Mouse (Mus musculus) heart, postnatal 14 days (tissue): ENCODE results near the gene Nemf. TPM values are rescaled to one million over a fixed set of nuclear protein-coding genes. Genes with fewer than 3 reads are reported as not detected.
"Not testable (repeated sequence)": the region's sequence is repeated elsewhere in the genome, so short reads cannot be mapped to it uniquely, and the experiment has no call there.

Experiments
- DNase-seq, 2 experiments: peaks; one replicate each; pipeline ENCODE4 v3.0.0; 2021 to 2022
- intact Hi-C: fragments of 180-260 bp; cut with DNase I; formaldehyde crosslinking; loops from one replicate; pipeline ENCODE4 v1.15.1; 2025
- total RNA-seq, 2 experiments: library from RNA; stranded (reverse); gene quantifications; 2 replicates each; pipeline ENCODE4 v1.2.3; 2021

Gene Nemf
- total RNA-seq, 2 experiments from 2014 or later, result 26.1 to 28.5 TPM

GRCm38 (mm10) chr12:69373850-69374766, 17.1 kb upstream of the Nemf start:
- intact Hi-C loops, result loop anchor here (2.0 to 5.0 kb wide), 5 partner anchors 88 to 323 kb away; partner anchors contain the start of gene Sos2
- DNase-seq, result peak in 1 of 2 experiments; percentile 24

- DNase-seq, result peak; percentile 22 to 29
- intact Hi-C loops, result loop anchor here (2.0 to 5.0 kb wide), 5 partner anchors 89 to 324 kb away; partner anchors contain the start of gene Sos2
These were observed 15.9 kb upstream of the Nemf start for GRCm38 (mm10) chr12:69372731-69373331.

GRCm38 (mm10) chr12:69371854-69372671, 15.1 kb upstream of the Nemf start, which contains the start of the genes Arf6 and Gm9887:
Gene Arf6 (plus strand): TSS chr12:69372150.
Gene Gm9887 (minus strand): TSS chr12:69372458.
- intact Hi-C loops, result loop anchor here (2.0 to 5.0 kb wide), 5 partner anchors 90 to 325 kb away; partner anchors contain the start of gene Sos2
- peak; percentile 100 for DNase-seq

- intact Hi-C loops, result loop anchor here (5.0 kb wide), 3 partner anchors 91 to 326 kb away; partner anchors contain the start of gene Sos2
- no peak for DNase-seq
These were observed 14.5 kb upstream of the Nemf start for GRCm38 (mm10) chr12:69371421-69371853.

GRCm38 (mm10) chr12:69370936-69371335, 14.0 kb upstream of the Nemf start:
- DNase-seq, result no peak
- intact Hi-C loops, result loop anchor here (5.0 kb wide), 3 partner anchors 91 to 326 kb away; partner anchors contain the start of gene Sos2

- intact Hi-C loops, result no loop called here
These were observed 10.6 kb upstream of the Nemf start for GRCm38 (mm10) chr12:69367557-69367956.

GRCm38 (mm10) chr12:69366424-69366823, 9.5 kb upstream of the Nemf start:
- intact Hi-C loops, result no loop called here
- DNase-seq, result peak in 1 of 2 experiments; percentile 26

More at GRCm38 (mm10) chr12:69367557-69367956, 10.6 kb upstream of the Nemf start:
- DNase-seq, result no peak

GRCm38 (mm10) chr12:69365757-69366156, 8.8 kb upstream of the Nemf start:
- intact Hi-C loops, result no loop called here
- DNase-seq, result no peak

GRCm38 (mm10) chr12:69363899-69364762, 7.2 kb upstream of the Nemf start:
- intact Hi-C loops, result no loop called here
- DNase-seq, result peak; percentile 82 to 85

GRCm38 (mm10) chr12:69363110-69363509, 6.1 kb upstream of the Nemf start:
- intact Hi-C loops, DNase-seq: not testable (repeated sequence)

GRCm38 (mm10) chr12:69362388-69362787, 5.4 kb upstream of the Nemf start:
- intact Hi-C loops, result no loop called here
- DNase-seq, result no peak

GRCm38 (mm10) chr12:69361919-69362318, 5.0 kb upstream of the Nemf start:
- intact Hi-C loops, result no loop called here
- DNase-seq, result no peak

- DNase-seq, result peak; percentile 99 to 100
- intact Hi-C loops, result not testable (repeated sequence)
These were observed 4.3 kb upstream of the Nemf start for GRCm38 (mm10) chr12:69360997-69361899.

GRCm38 (mm10) chr12:69360655-69360996, 3.7 kb upstream of the Nemf start:
- intact Hi-C loops, result no loop called here
- DNase-seq, result peak; percentile 28 to 46

GRCm38 (mm10) chr12:69357300-69357646, 308 bp upstream of the Nemf start:
- intact Hi-C loops, result no loop called here
- DNase-seq, result no peak

- no peak for DNase-seq
- intact Hi-C loops, result loop anchor here (5.0 kb wide), 1 partner anchor 346 kb away; no protein-coding TSS in a partner anchor
These were observed 5.3 kb downstream of the Nemf start for GRCm38 (mm10) chr12:69351685-69352084.

- no peak for DNase-seq
- intact Hi-C loops, result loop anchor here (5.0 kb wide), 1 partner anchor 347 kb away; no protein-coding TSS in a partner anchor
These were observed 7.0 kb downstream of the Nemf start for GRCm38 (mm10) chr12:69349928-69350327.

- intact Hi-C loops, result no loop called here
- DNase-seq, result peak in 1 of 2 experiments; percentile 42
These were observed 23.4 kb downstream of the Nemf start for GRCm38 (mm10) chr12:69333547-69333946.
